Mouse (Mus musculus) mouse embryonic stem cell (cell line): ENCODE measurements around the gene BC051665.

Experiments used
- in situ Hi-C, 2 experiments: fragments of 300-500 bp; cut with MboI; formaldehyde crosslinking; loops; 1 replicate in 1 of 2; 3 replicates in 1 of 2; pipeline ENCODE4 v1.14.3; 2019 to 2020; ENCODE audit warnings: low sequenced_read_pairs in 2 of 2, low pct_unique_long_range_greater_than_20kb in 1 of 2, mixed read lengths in 1 of 2; ENCODE audit not compliant: unreplicated experiment in 1 of 2

BC051665 gene

GRCm38 (mm10) chr13:60746271-60746670, 39.9 kb downstream of the BC051665 start:
- in situ Hi-C loops, result loop anchor here (5.0 to 10.0 kb wide), 2 partner anchors 141 to 264 kb away; partner anchors contain the start of gene Dapk1 (in 1 of the 2)

GRCm38 (mm10) chr13:60745358-60745757, 40.8 kb downstream of the BC051665 start:
- in situ Hi-C loops, result loop anchor here (5.0 to 10.0 kb wide), 2 partner anchors 141 to 263 kb away; partner anchors contain the start of gene Dapk1 (in 1 of the 2)

DNA sequence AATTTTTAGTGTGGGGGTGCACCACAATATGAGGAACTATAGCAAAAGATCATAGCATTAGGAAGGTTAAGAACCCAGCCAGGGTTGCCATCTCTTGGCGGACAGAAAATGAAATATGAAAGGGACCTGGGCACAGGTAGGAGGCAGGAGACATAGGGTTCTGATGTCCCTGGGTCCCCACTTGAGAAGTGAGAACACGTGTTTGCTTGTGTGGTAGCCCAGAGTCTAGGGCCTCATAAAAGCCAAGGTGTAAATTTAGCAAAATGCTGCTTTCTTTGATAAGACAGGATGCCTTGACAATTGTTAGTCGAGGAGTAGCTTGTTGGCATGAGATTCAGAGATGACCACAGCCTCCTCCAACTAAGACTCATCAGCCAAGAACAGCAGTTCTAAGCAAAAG, 41.4 kb downstream of the BC051665 start:
- in situ Hi-C loops, result loop anchor here (5.0 to 10.0 kb wide), 2 partner anchors 140 to 262 kb away; partner anchors contain the start of gene Dapk1 (in 1 of the 2)

DNA sequence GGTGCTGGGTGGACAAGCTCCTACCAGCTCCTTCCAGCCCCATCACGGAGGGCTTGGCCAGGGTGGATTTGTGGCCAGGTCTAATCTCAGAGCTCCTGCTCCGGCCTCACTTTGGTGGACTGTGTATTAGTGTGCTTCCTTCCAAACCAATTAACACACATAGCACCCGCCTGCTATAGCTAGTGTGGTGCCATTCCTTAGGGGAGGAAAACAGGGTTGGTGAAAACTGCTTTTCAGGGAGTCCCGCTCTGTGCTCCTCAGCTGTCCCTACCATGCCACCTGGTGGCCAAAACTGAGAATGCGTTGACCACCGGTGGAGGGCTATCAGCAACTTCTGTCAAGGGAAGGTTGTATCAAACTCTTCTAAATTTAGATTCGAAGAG, 42.1 kb downstream of the BC051665 start:
- in situ Hi-C loops, result loop anchor here in 1 of 2 experiments (5.0 to 10.0 kb wide), 2 partner anchors 139 to 262 kb away; partner anchors contain the start of gene Dapk1

DNA sequence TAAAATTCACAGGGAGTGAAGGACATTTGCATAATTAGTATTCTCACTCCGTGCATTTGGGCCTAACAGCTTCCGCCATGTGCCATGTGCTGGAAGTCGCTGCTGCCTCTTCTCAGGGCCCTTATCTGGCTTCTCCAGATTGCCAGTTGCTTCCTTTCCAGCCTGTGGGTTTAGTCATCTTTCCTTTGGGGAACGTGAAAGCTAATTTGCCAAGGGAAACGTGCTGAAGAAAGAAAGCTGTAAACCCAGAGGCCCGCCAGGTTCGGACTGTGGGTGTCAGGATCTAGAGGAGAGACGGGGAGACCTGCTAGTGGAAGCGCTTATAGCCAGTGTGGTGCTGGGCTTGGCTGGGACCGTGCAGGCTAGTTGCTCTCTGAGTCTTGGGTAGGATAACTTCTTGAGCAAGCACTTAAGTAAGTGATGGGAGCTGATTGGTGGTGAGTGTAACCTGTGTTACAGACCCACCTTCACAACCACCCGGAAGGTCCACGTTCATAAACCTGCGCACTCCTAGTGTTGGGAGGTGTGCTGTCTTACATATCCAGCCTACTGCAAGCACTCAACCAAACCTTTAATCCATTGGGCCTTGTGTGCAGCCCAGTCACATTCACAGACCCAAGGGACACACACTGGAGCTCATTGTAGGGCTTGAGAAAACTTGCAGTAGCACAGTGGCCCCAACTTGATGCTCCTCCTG, 42.6 kb downstream of the BC051665 start:
- in situ Hi-C loops, result loop anchor here in 1 of 2 experiments (5.0 to 10.0 kb wide), 2 partner anchors 139 to 261 kb away; partner anchors contain the start of gene Dapk1

GRCm38 (mm10) chr13:60742611-60743010, 43.6 kb downstream of the BC051665 start:
- in situ Hi-C loops, result loop anchor here in 1 of 2 experiments (5.0 to 10.0 kb wide), 2 partner anchors 138 to 260 kb away; partner anchors contain the start of gene Dapk1

GRCm38 (mm10) chr13:60740248-60740647, 45.9 kb downstream of the BC051665 start:
- in situ Hi-C loops, result loop anchor here in 1 of 2 experiments (5.0 to 10.0 kb wide), 2 partner anchors 135 to 258 kb away; partner anchors contain the start of gene Dapk1

DNA sequence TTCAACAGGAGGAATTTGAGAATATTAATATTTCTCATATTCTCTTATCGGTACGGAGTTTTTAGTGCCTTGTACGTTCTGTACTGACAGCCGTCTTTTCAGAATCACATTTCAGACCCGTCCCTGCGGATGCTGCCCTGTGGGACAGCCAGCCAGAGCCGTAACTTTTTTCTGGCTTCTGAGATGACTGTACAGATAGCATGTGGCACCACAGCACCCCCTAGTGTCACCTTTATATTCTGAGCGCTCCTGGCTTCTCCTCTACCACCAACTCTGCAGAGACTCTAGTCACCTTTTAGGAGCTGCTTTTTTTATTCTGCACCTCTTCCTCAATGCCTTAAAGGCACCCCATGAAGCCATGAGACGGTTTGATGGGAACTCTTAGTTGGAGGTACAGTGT, 47.7 kb downstream of the BC051665 start:
- in situ Hi-C loops, result no loop called here

DNA sequence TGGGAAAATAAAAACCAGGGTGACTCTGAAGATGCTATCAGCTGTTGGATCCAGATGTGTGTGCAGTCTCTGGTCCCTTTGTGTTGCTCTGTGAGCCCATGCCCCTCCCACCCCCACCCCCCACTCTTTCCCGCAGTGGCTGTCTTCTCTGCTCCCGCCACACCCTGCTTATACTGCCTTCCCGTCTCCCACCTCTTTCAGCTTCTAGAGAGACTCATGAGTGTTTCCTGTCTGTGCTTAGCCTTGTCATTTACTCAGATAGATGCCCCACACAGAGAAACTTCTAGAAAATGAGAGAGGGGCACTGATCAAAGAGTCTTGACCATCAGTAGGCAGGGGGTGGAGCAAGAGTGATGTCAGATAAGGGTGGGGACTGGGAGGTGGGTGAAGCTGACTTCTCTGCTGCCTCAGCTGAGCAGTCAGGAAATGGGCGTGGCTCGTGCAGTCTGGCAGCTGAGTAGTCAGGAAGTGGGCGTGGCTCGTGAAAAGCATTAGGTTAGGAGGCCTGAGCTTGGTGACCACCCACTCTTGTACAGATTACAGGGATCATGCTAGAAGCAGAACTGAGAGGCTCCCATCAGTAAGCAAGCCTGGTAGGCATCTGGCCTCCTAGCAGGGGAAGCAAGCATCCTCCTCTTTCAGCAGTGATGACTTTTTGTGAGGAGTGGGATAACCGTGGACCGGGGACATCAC, 48.4 kb downstream of the BC051665 start:
- in situ Hi-C loops, result no loop called here

DNA sequence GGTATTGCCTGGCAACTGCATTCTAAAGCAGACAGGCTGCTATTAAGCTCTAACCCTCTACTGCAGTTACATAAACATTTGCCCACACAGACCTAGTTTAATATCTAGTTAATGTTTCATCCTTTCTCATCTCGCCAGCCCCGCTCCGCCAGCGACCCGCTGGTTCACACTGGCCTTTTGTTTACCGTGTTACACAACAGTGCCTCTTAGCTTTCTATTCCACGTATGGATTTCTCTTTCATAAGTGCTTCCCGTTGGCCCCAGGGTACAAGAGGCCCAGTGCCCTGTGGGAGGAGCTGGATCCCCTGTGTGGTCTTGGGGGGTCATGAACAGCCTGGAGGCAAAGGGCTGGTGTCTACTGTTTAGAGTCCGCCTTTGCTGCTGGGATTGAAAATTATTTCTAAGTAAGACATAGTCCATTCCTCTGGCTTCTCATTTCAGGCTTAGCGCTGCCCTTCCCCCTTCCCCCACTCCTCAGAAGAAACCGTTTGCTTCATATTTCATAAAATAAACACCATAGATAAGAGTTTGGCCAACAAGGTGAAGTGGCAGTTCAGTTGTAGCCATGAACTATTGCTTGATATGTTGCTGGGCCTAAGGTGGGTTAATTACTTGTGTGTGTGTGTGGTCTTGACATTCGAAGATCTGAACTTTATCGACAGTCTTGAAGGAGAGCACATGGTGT, 49.6 kb downstream of the BC051665 start:
- in situ Hi-C loops, result no loop called here

DNA sequence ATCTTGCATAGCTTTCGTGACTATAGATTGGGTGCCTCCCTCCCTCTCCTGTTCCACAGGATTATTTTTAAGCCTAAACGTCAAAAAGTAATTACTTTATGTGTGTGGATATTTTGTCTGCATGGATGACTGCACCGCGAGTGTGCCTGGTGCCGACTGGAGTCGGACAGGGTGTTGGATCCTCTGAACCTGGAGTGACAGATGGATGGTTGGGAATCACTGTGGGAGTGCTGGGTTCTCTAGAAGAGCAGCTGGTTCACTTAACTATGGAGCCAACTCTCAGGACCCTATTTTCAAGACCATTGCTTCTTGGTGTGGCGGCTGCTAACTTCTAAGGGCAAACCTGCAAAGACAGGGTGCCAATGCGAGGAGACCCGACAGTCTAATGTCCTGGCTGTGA, 50.9 kb downstream of the BC051665 start:
- in situ Hi-C loops, result no loop called here
